Mouse (Mus musculus) liver, adult 2 months (tissue): ENCODE data around the gene Gm5741. TPM values are rescaled to one million over a fixed set of nuclear protein-coding genes. Genes with fewer than 3 reads are reported as not detected.

Experiments used
- DNase-seq: peaks from one replicate; pipeline ENCODE4 v3.0.0-alpha.2; 2011; ENCODE audit warnings: low read depth, low spot score; ENCODE audit errors: extremely low read depth
- H3K27ac ChIP-seq: fragments of 200-500 bp; replicated peaks from 2 replicates; pipeline ENCODE4 v1.5.1; 2012; ENCODE audit warnings: low read depth, mild to moderate bottlenecking, control low read depth, inconsistent platforms, low read length; ENCODE audit not compliant: insufficient read depth
- H3K27me3 ChIP-seq: fragments of 200-500 bp; 2 replicates; pipeline ENCODE4 v1.6.1; 2012; ENCODE audit warnings: mild to moderate bottlenecking, moderate library complexity, low read length, inconsistent platforms; ENCODE audit not compliant: control insufficient read depth, insufficient read depth
- H3K36me3 ChIP-seq: fragments of 200-500 bp; 2 replicates; pipeline ENCODE4 v1.6.1; 2012; ENCODE audit warnings: low read length, inconsistent platforms; ENCODE audit not compliant: control insufficient read depth, insufficient read depth
- H3K4me1 ChIP-seq: fragments of 200-500 bp; 2 replicates; pipeline ENCODE4 v1.6.1; 2011; ENCODE audit warnings: low read length; ENCODE audit not compliant: control insufficient read depth, insufficient read depth
- H3K4me3 ChIP-seq: fragments of 200-500 bp; 2 replicates; pipeline ENCODE4 v1.5.1; 2011; ENCODE audit warnings: low read depth, mild to moderate bottlenecking, control low read depth, low read length, moderate library complexity; ENCODE audit not compliant: insufficient read depth
- H3K79me2 ChIP-seq: fragments of 200-500 bp; 2 replicates; pipeline ENCODE4 v1.6.1; 2012; ENCODE audit warnings: inconsistent platforms, mild to moderate bottlenecking, low read length, moderate library complexity; ENCODE audit not compliant: control insufficient read depth, insufficient read depth
- H3K9ac ChIP-seq: fragments of 200-500 bp; 2 replicates; pipeline ENCODE4 v1.6.1; 2012; ENCODE audit warnings: low read depth, mild to moderate bottlenecking, control low read depth, inconsistent platforms, low read length
- CTCF ChIP-seq: fragments of 200-500 bp; IDR thresholded peaks from 2 replicates; pipeline ENCODE4 v1.5.1; 2011; ENCODE audit warnings: low read depth, low read length, control low read depth
- POLR2A ChIP-seq: fragments of 200-500 bp; IDR thresholded peaks from 2 replicates; pipeline ENCODE4 v1.6.1; 2011; ENCODE audit warnings: low read length, control low read depth; ENCODE audit not compliant: insufficient read depth; ENCODE audit errors: extremely low read depth
- WGBS: fragments of 180-500 bp; shearing (Covaris S2); methylation state at CpG from one replicate; pipeline ENCODE4 v1.1.7; 2018; 5-methylcytosine and 5-hydroxymethylcytosine counted together
- polyA plus RNA-seq: library from polyadenylated mRNA; depleted of rRNA; stranded (reverse); fragments of >200 nt; gene quantifications from 2 replicates; pipeline ENCODE4 v1.2.3, GENCODE M21; 2012
- total RNA-seq: library from RNA; depleted of rRNA; stranded (reverse); fragments of >200 nt; gene quantifications from 2 replicates; pipeline ENCODE4 v1.2.3, GENCODE M21; 2014

Gm5741 gene
- total and polyA plus RNA-seq, 2 experiments: not detected

GRCm38 (mm10) chr8:85096196-85096595, 28.4 kb upstream of the Gm5741 start:
- H3K27me3 ChIP-seq: no peaks in the 10 kb centered on the region
- H3K79me2 ChIP-seq: no peaks in the 10 kb centered on the region
- H3K9ac ChIP-seq: no peak overlapping the region
- WGBS: 93% methylated on average over 16 of the region's 16 CpGs
- H3K4me1 ChIP-seq: no peaks in the 10 kb centered on the region
- no peak for DNase-seq
- TF ChIP-seq POLR2A (no peak), CTCF (no peak)
- no peak overlapping the region for H3K27ac ChIP-seq
- no peak overlapping the region for H3K4me3 ChIP-seq
- H3K36me3 ChIP-seq: peaks cover 18% of the 10 kb centered on the region

GRCm38 (mm10) chr8:85095566-85095965, 27.8 kb upstream of the Gm5741 start:
- H3K79me2 ChIP-seq: no peaks in the 10 kb centered on the region
- H3K4me1 ChIP-seq: no peaks in the 10 kb centered on the region
- peaks cover 18% of the 10 kb centered on the region for H3K36me3 ChIP-seq
- DNase-seq: no peak
- no peak overlapping the region for H3K9ac ChIP-seq
- H3K27ac ChIP-seq: no peak overlapping the region
- H3K4me3 ChIP-seq: no peak overlapping the region
- H3K27me3 ChIP-seq: no peaks in the 10 kb centered on the region
- TF ChIP-seq CTCF (no peak), POLR2A (no peak)
- WGBS: 94% methylated on average over 7 of the region's 7 CpGs

GRCm38 (mm10) chr8:85095051-85095450, 27.3 kb upstream of the Gm5741 start:
- H3K9ac ChIP-seq: no peak overlapping the region
- no peak for TF ChIP-seq POLR2A
- TF ChIP-seq CTCF: no peak
- H3K27ac ChIP-seq: no peak overlapping the region
- DNase-seq: no peak
- H3K4me1 ChIP-seq: no peaks in the 10 kb centered on the region
- H3K79me2 ChIP-seq: no peaks in the 10 kb centered on the region
- peaks cover 18% of the 10 kb centered on the region for H3K36me3 ChIP-seq
- H3K4me3 ChIP-seq: no peak overlapping the region
- H3K27me3 ChIP-seq: no peaks in the 10 kb centered on the region
- 94% methylated on average over 13 of the region's 13 CpGs for WGBS

GRCm38 (mm10) chr8:85091526-85092090, 23.8 kb upstream of the Gm5741 start:
- Histone ChIP-seq H3K4me1 (no peaks in the 10 kb centered on the region), H3K79me2 (no peaks in the 10 kb centered on the region), H3K9ac (no peak overlapping the region), H3K4me3 (no peak overlapping the region), H3K27ac (no peak overlapping the region), H3K27me3 (no peaks in the 10 kb centered on the region), H3K36me3 (peaks cover 31% of the 10 kb centered on the region)
- TF ChIP-seq POLR2A: no peak
- TF ChIP-seq CTCF: no peak
- no peak for DNase-seq
- WGBS: 80% methylated on average over 21 of the region's 21 CpGs

GRCm38 (mm10) chr8:85090856-85091255, 23.1 kb upstream of the Gm5741 start:
- no peaks in the 10 kb centered on the region for H3K79me2 ChIP-seq
- H3K9ac ChIP-seq: no peak overlapping the region
- H3K36me3 ChIP-seq: peaks cover 30% of the 10 kb centered on the region
- H3K4me1 ChIP-seq: no peaks in the 10 kb centered on the region
- no peaks in the 10 kb centered on the region for H3K27me3 ChIP-seq
- TF ChIP-seq CTCF: no peak
- no peak for TF ChIP-seq POLR2A
- WGBS: 92% methylated on average over 11 of the region's 11 CpGs
- no peak overlapping the region for H3K27ac ChIP-seq
- no peak for DNase-seq
- no peak overlapping the region for H3K4me3 ChIP-seq

GRCm38 (mm10) chr8:85088771-85089170, 21.0 kb upstream of the Gm5741 start:
- DNase-seq: no peak
- Histone ChIP-seq H3K27ac (no peak overlapping the region), H3K79me2 (peaks cover 5% of the 10 kb centered on the region; the same call in 1 of the 2 replicates), H3K27me3 (no peaks in the 10 kb centered on the region), H3K9ac (no peak overlapping the region), H3K4me3 (no peak overlapping the region), H3K36me3 (peaks cover 31% of the 10 kb centered on the region), H3K4me1 (peaks cover 7% of the 10 kb centered on the region)
- no peak for TF ChIP-seq POLR2A
- TF ChIP-seq CTCF: no peak
- WGBS: 29% methylated on average over 2 of the region's 2 CpGs
